Mouse (Mus musculus): ENCODE results near the gene C2cd3. TPM values are rescaled to one million over a fixed set of nuclear protein-coding genes. Genes with fewer than 3 reads are reported as not detected.

C2cd3 gene
- polyA plus RNA-seq, 1 experiment from 2014 or later = 23.6 TPM

DNA sequence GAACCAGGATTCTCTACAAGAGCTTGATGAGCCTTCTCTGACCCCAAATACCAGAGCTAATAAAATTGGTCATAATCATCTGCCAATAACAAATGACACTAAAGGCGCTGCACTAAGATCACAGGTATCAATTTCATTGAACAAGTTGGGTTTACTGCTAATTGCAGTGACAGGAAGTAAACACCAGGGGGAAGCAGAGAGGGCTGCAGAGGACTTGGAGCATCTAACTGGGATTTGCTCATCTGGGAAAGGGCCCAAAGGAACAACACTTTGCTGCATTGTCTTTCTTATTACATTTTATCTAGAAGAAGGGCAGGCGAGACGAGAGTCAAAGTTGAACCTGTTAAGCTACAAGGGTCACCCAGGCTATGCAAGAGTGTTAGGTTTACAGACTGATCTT lies 57.1 kb downstream of the C2cd3 start:
- DNase-seq (ENCODE audit: low spot score) (peak; percentile 56), ATAC-seq (replicated peaks; ENCODE audit: low FRiP score, low TSS enrichment, low read depth) (no peak)
- H3K9me3 ChIP-seq (ENCODE audit: control insufficient read depth, low read length) = no peaks in the 10 kb centered on the region
- no peaks in the 10 kb centered on the region for H3K27me3 ChIP-seq (replicated peaks; ENCODE audit: control insufficient read depth, insufficient read depth, low read length)
- H3K27ac ChIP-seq (ENCODE audit: low read depth) = no peak overlapping the region
- H3K4me3 ChIP-seq (ENCODE audit: low read depth, low read length) = no peak overlapping the region
- peaks cover 85% of the 10 kb centered on the region for H3K36me3 ChIP-seq (ENCODE audit: control insufficient read depth, insufficient read depth, low read length)
- H3K4me1 ChIP-seq (replicated peaks; ENCODE audit: control insufficient read depth, insufficient read depth, low read length) = no peaks in the 10 kb centered on the region
- no peak overlapping the region for H3K4me2 ChIP-seq (ENCODE audit: low read length)
- 68% methylated on average over 3 of the region's 3 CpGs for WGBS
- H3K9ac ChIP-seq (ENCODE audit: low read length) = no peak overlapping the region

DNA sequence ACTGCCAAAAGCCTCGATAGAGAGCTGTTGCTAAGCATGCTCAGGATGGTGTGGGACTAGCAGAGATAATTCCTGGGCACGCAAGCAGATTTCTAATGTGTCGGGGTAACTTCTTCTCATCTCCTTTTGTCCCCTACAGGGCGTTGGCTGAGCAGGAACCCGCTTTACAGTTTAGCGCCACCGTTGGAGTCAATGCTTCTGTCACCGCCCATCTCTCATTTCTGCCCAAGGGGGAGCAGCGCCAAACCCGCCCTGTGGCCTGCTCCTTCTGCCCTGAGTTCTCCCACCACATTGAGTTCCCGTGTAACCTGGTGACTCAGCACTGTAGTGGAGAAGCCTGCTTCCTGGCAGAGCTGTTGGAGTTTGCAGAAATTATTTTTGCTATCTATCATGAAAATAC lies 57.9 kb downstream of the C2cd3 start:
- no peaks in the 10 kb centered on the region for H3K9me3 ChIP-seq (ENCODE audit: control insufficient read depth, low read length)
- H3K36me3 ChIP-seq (ENCODE audit: control insufficient read depth, insufficient read depth, low read length) = peaks cover 79% of the 10 kb centered on the region
- no peak overlapping the region for H3K9ac ChIP-seq (ENCODE audit: low read length)
- no peak overlapping the region for H3K27ac ChIP-seq (ENCODE audit: low read depth)
- H3K4me2 ChIP-seq (ENCODE audit: low read length) = no peak overlapping the region
- H3K4me3 ChIP-seq (ENCODE audit: low read depth, low read length) = no peak overlapping the region
- DNase-seq (ENCODE audit: low spot score) = no peak
- WGBS = 93% methylated on average over 11 of the region's 11 CpGs
- ATAC-seq (replicated peaks; ENCODE audit: low FRiP score, low TSS enrichment, low read depth) = no peak
- H3K4me1 ChIP-seq (replicated peaks; ENCODE audit: control insufficient read depth, insufficient read depth, low read length) = no peaks in the 10 kb centered on the region
- no peaks in the 10 kb centered on the region for H3K27me3 ChIP-seq (replicated peaks; ENCODE audit: control insufficient read depth, insufficient read depth, low read length)

DNA sequence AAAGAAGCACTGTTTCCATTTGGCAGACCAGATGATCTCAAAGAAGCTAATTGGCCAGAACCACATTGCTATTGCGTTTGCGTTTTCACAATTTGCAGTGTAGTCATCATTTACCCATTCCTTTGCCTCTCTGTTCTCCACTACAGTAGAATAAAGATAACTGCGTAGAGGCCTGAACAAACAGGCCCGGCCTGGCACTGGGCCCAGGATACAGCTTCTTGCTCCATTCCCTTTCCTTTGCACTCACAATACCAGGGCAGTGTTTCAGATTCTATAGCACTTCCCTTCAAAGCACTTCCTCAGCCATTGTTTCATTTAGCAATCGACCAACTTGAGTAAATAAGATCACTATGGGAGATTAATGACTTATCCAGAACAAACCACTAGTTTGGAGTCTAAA lies 59.1 kb downstream of the C2cd3 start:
- WGBS = 69% methylated on average over 5 of the region's 5 CpGs
- Histone ChIP-seq H3K4me2 (ENCODE audit: low read length) (no peak overlapping the region), H3K27me3 (replicated peaks; ENCODE audit: control insufficient read depth, insufficient read depth, low read length) (no peaks in the 10 kb centered on the region), H3K27ac (ENCODE audit: low read depth) (no peak overlapping the region), H3K4me3 (ENCODE audit: low read depth, low read length) (no peak overlapping the region), H3K9me3 (ENCODE audit: control insufficient read depth, low read length) (no peaks in the 10 kb centered on the region), H3K36me3 (ENCODE audit: control insufficient read depth, insufficient read depth, low read length) (peaks cover 73% of the 10 kb centered on the region), H3K9ac (ENCODE audit: low read length) (no peak overlapping the region), H3K4me1 (replicated peaks; ENCODE audit: control insufficient read depth, insufficient read depth, low read length) (no peaks in the 10 kb centered on the region)
- no peak for ATAC-seq (replicated peaks; ENCODE audit: low FRiP score, low TSS enrichment, low read depth)
- no peak for DNase-seq (ENCODE audit: low spot score)

DNA sequence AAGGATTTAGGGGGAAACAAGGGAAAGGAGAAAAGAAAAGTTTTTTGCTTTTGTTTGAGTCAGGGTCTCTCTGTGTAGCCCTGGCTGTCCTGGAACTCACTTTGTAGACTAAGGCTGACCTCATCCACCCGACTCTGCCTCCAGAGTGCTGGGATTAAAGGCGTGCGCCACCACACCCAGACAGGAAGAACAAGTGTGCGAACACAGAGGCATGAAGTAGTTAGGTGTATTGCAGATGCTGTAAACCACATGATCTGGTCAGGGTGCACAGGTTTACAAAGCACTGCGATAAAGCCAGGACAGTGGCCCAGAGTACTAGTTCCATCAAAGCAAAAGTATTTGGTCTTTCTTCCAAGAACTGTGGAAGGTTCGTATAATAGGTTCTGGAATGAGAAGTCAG lies 61.3 kb downstream of the C2cd3 start:
- 85% methylated on average over 6 of the region's 6 CpGs for whole genome bisulfite sequencing
- Histone ChIP-seq H3K9me3 (ENCODE audit: control insufficient read depth, low read length) (no peaks in the 10 kb centered on the region), H3K4me2 (ENCODE audit: low read length) (no peak overlapping the region), H3K4me1 (replicated peaks; ENCODE audit: control insufficient read depth, insufficient read depth, low read length) (no peaks in the 10 kb centered on the region), H3K9ac (ENCODE audit: low read length) (no peak overlapping the region), H3K27me3 (replicated peaks; ENCODE audit: control insufficient read depth, insufficient read depth, low read length) (no peaks in the 10 kb centered on the region), H3K27ac (ENCODE audit: low read depth) (no peak overlapping the region), H3K36me3 (ENCODE audit: control insufficient read depth, insufficient read depth, low read length) (peaks cover 76% of the 10 kb centered on the region), H3K4me3 (ENCODE audit: low read depth, low read length) (no peak overlapping the region)
- ATAC-seq (replicated peaks; ENCODE audit: low FRiP score, low TSS enrichment, low read depth) (no peak), DNase-seq (ENCODE audit: low spot score) (no peak)

DNA sequence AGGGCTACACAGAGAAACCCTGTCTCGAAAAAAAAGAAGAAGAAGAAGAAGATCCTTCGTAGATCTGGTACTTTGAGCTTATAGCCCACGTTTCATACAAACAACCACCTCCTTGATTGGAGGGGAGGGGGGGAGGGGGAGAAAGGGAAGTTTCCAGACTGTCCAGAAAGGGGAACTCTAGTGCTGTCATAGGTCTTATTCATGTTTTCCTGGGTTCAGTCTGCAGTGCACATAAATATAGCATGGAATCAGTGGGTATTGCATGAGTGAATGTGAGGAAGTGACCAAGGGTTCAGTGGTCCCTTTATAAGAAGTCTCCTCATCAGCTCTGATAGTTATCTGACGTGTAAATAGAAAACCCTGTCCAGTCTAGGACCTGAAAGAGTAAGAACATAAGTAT lies 71.7 kb downstream of the C2cd3 start:
- H3K36me3 ChIP-seq (ENCODE audit: control insufficient read depth, insufficient read depth, low read length) = peaks cover 79% of the 10 kb centered on the region

DNA sequence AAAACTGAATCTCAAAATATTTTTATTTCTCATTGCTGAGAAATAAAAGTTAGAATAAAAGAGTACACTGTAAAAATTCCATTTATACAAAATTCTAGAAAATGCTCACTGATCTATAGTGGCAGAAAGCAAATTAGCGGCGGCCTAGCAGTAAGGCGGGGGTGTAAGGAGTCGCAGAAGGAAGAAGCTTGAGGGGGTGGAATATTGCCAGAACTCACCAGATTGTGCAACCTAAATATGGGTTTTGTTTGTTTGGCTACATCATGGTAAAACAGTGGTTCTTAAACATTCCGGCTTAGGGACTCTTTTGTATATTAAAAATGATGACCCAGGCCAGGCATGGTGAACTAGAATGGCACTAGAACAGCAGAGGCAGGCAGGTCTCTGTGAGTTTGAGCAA lies 74.2 kb downstream of the C2cd3 start:
- peaks cover 81% of the 10 kb centered on the region for H3K36me3 ChIP-seq (ENCODE audit: control insufficient read depth, insufficient read depth, low read length)
- no peak overlapping the region for H3K4me3 ChIP-seq (ENCODE audit: low read depth, low read length)
- no peaks in the 10 kb centered on the region for H3K9me3 ChIP-seq (ENCODE audit: control insufficient read depth, low read length)
- H3K4me2 ChIP-seq (ENCODE audit: low read length) = no peak overlapping the region
- H3K27me3 ChIP-seq (replicated peaks; ENCODE audit: control insufficient read depth, insufficient read depth, low read length) = no peaks in the 10 kb centered on the region
- DNase-seq (ENCODE audit: low spot score) = no peak
- H3K4me1 ChIP-seq (replicated peaks; ENCODE audit: control insufficient read depth, insufficient read depth, low read length) = no peaks in the 10 kb centered on the region
- no peak for ATAC-seq (replicated peaks; ENCODE audit: low FRiP score, low TSS enrichment, low read depth)
- 99% methylated on average over 5 of the region's 5 CpGs for WGBS
- H3K9ac ChIP-seq (ENCODE audit: low read length) = no peak overlapping the region
- H3K27ac ChIP-seq (ENCODE audit: low read depth) = no peak overlapping the region

More for the DNA sequence above, 71.7 kb downstream of the C2cd3 start:
- no peak for ATAC-seq (replicated peaks; ENCODE audit: low FRiP score, low TSS enrichment, low read depth)
- Histone ChIP-seq H3K4me1 (replicated peaks; ENCODE audit: control insufficient read depth, insufficient read depth, low read length) (no peaks in the 10 kb centered on the region), H3K27me3 (replicated peaks; ENCODE audit: control insufficient read depth, insufficient read depth, low read length) (no peaks in the 10 kb centered on the region), H3K27ac (ENCODE audit: low read depth) (no peak overlapping the region), H3K4me2 (ENCODE audit: low read length) (no peak overlapping the region), H3K9ac (ENCODE audit: low read length) (no peak overlapping the region), H3K9me3 (ENCODE audit: control insufficient read depth, low read length) (no peaks in the 10 kb centered on the region), H3K4me3 (ENCODE audit: low read depth, low read length) (no peak overlapping the region)
- 85% methylated on average over 4 of the region's 4 CpGs for WGBS
- no peak for DNase-seq (ENCODE audit: low spot score)

DNA sequence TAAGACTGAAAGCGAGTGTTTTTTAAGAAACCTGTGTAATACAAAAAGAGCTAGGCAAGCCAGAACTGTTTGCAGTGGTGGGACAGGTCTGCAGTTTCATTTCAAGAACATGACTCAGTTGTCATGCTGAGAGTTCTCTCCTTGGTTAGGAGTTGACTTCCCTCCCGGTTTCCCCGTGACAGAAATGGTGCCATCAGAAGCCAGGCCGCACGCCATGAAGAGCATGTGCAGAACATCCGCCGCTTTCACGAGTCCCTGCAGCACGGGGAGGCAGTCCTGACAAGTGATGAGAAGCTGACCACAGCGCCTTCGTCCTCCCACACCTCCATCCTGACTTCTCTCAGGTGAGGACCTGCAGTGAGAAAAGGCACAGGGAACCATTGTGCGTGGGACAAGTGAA lies 76.5 kb downstream of the C2cd3 start:
- H3K27ac ChIP-seq (ENCODE audit: low read depth) = no peak overlapping the region
- H3K27me3 ChIP-seq (replicated peaks; ENCODE audit: control insufficient read depth, insufficient read depth, low read length) = no peaks in the 10 kb centered on the region
- H3K4me2 ChIP-seq (ENCODE audit: low read length) = no peak overlapping the region
- H3K4me3 ChIP-seq (ENCODE audit: low read depth, low read length) = no peak overlapping the region
- H3K4me1 ChIP-seq (replicated peaks; ENCODE audit: control insufficient read depth, insufficient read depth, low read length) = no peaks in the 10 kb centered on the region
- DNase-seq (ENCODE audit: low spot score) = no peak
- no peak for ATAC-seq (replicated peaks; ENCODE audit: low FRiP score, low TSS enrichment, low read depth)
- no peak overlapping the region for H3K9ac ChIP-seq (ENCODE audit: low read length)
- H3K9me3 ChIP-seq (ENCODE audit: control insufficient read depth, low read length) = no peaks in the 10 kb centered on the region
- 92% methylated on average over 12 of the region's 12 CpGs for WGBS
- peaks cover 81% of the 10 kb centered on the region for H3K36me3 ChIP-seq (ENCODE audit: control insufficient read depth, insufficient read depth, low read length)

DNA sequence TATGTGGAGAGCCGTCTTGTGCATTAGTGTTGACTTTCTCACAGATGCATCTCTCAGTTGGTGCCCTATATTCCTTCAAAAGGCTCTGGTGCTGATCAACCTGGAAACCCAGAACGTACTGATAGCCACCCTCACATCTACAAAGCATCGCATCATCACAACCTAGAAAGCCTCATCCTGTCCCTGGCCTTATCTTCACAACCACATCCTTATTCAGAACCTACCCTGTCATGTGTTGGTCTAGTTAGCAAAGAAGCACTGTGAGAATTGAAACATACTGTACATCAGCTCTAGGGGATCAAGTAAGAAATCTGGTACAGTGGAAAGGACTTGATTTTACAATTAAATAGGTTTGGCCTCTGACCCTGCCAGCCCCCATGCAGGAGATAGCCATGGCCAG lies 77.0 kb downstream of the C2cd3 start:
- Histone ChIP-seq H3K4me3 (ENCODE audit: low read depth, low read length) (no peak overlapping the region), H3K4me1 (replicated peaks; ENCODE audit: control insufficient read depth, insufficient read depth, low read length) (no peaks in the 10 kb centered on the region), H3K9ac (ENCODE audit: low read length) (no peak overlapping the region), H3K27me3 (replicated peaks; ENCODE audit: control insufficient read depth, insufficient read depth, low read length) (no peaks in the 10 kb centered on the region), H3K27ac (ENCODE audit: low read depth) (no peak overlapping the region), H3K36me3 (ENCODE audit: control insufficient read depth, insufficient read depth, low read length) (peaks cover 81% of the 10 kb centered on the region), H3K4me2 (ENCODE audit: low read length) (no peak overlapping the region), H3K9me3 (ENCODE audit: control insufficient read depth, low read length) (no peaks in the 10 kb centered on the region)
- no peak for ATAC-seq (replicated peaks; ENCODE audit: low FRiP score, low TSS enrichment, low read depth)
- WGBS = 94% methylated on average over 3 of the region's 3 CpGs
- no peak for DNase-seq (ENCODE audit: low spot score)

DNA sequence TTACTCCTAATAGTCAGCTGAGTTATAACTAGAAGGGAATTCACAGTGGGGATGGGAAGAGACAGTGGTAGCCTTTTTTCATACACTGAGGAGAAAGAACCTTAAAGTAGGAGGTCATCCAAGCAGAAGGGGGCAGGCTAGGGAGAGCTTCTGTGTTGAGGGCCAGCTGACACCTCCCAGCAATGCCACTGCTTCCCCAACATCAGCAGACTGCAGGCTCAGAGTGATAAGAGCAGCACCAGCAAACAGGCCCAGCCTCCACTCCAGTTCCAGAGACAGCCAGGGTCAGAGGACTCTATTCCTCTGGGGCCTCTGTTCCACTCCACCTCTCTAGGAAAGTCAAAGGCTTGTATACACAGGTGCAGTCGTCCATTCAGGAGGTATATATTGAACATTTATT lies 86.1 kb downstream of the C2cd3 start:
- Histone ChIP-seq H3K9ac (ENCODE audit: low read length) (no peak overlapping the region), H3K4me2 (ENCODE audit: low read length) (no peak overlapping the region), H3K9me3 (ENCODE audit: control insufficient read depth, low read length) (no peaks in the 10 kb centered on the region), H3K4me3 (ENCODE audit: low read depth, low read length) (no peak overlapping the region), H3K27ac (ENCODE audit: low read depth) (no peak overlapping the region), H3K27me3 (replicated peaks; ENCODE audit: control insufficient read depth, insufficient read depth, low read length) (no peaks in the 10 kb centered on the region), H3K4me1 (replicated peaks; ENCODE audit: control insufficient read depth, insufficient read depth, low read length) (no peaks in the 10 kb centered on the region), H3K36me3 (ENCODE audit: control insufficient read depth, insufficient read depth, low read length) (peaks cover 71% of the 10 kb centered on the region)
- DNase-seq (ENCODE audit: low spot score) (no peak), ATAC-seq (replicated peaks; ENCODE audit: low FRiP score, low TSS enrichment, low read depth) (no peak)
- 73% methylated on average over 1 of the region's 1 CpGs for WGBS
